Mouse (Mus musculus) embryonic facial prominence, embryonic 15.5 days (tissue): ENCODE data around the gene Pitpnc1. TPM values are rescaled to one million over a fixed set of nuclear protein-coding genes. Genes with fewer than 3 reads are reported as not detected.

Experiments used
- ATAC-seq: fragments of 200-750 bp; cut with Nextera tagmentation; 2 replicates; pipeline ENCODE4 v1.8.0; 2017; ENCODE audit warnings: low read depth, moderate TSS enrichment; ENCODE audit not compliant: insufficient number of reproducible peaks, low FRiP score, low TSS enrichment
- H3K27ac ChIP-seq: fragments of 300-500 bp; sonication (generic); replicated peaks from 2 replicates; pipeline ENCODE4 v1.5.1; 2015; ENCODE audit warnings: mild to moderate bottlenecking, inconsistent platforms
- H3K27me3 ChIP-seq: fragments of 300-500 bp; sonication (generic); 2 replicates; pipeline ENCODE4 v1.6.1; 2015; ENCODE audit warnings: inconsistent platforms
- H3K36me3 ChIP-seq: fragments of 300-500 bp; sonication (generic); 2 replicates; pipeline ENCODE4 v1.6.1; 2015; ENCODE audit warnings: mild to moderate bottlenecking, inconsistent platforms
- H3K4me1 ChIP-seq: fragments of 300-500 bp; sonication (generic); 2 replicates; pipeline ENCODE4 v1.6.1; 2015; ENCODE audit warnings: inconsistent platforms
- H3K4me2 ChIP-seq: fragments of 300-500 bp; sonication (generic); replicated peaks from 2 replicates; pipeline ENCODE4 v1.6.1; 2015; ENCODE audit warnings: mild to moderate bottlenecking, inconsistent platforms
- H3K4me3 ChIP-seq: fragments of 300-500 bp; sonication (generic); replicated peaks from 2 replicates; pipeline ENCODE4 v1.5.1; 2015; ENCODE audit warnings: mild to moderate bottlenecking, inconsistent platforms
- H3K9ac ChIP-seq: fragments of 300-500 bp; sonication (generic); 2 replicates; pipeline ENCODE4 v1.6.1; 2015; ENCODE audit warnings: inconsistent platforms
- H3K9me3 ChIP-seq: fragments of 300-500 bp; sonication (generic); replicated peaks from 2 replicates; pipeline ENCODE4 v1.6.1; 2016; ENCODE audit warnings: inconsistent platforms
- WGBS: fragments of 180-500 bp; shearing (Covaris S2); methylation state at CpG from one replicate; pipeline ENCODE4 v1.1.7; 2015; 5-methylcytosine and 5-hydroxymethylcytosine counted together
- polyA plus RNA-seq: library from polyadenylated mRNA; unstranded; fragments of >200 nt; fragmentation: Nextera tagmentation; extraction: Ambion mirVana; gene quantifications from 2 replicates; pipeline ENCODE4 v1.2.1, GENCODE M21; 2015

Pitpnc1 gene
- polyA plus RNA-seq, 1 experiment from 2014 or later, result 22.0 TPM

DNA sequence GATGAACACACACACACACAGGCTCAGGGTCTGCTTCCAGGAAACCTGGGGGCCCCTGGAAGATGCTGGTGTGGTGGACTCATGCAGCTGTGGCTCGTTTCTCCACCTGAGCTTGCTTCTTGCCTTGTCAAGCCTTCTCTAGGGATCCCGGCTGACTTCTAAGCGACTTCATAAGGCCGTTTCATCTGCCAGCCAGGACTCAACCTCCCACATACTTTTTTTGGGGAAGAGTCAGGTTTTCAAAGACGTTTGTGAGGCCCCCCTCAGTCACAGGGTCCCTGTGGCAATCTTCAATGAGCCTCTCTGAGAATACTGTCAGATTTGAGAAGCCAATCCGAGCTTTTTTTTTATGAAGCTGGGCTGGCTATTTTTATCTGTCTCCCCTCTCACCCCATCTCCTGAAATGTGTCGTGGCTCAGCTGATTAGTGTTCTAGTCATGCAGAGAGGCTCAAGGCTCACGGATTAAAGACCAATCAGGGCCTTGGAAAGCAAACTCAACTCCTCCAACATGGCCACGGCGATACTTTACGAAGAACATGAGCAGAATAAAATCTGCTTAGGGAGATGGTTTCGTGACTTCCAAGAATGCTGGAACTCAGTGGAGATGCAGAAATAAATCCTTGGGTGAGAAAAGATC lies 247.8 kb downstream of the Pitpnc1 start:
- Histone ChIP-seq H3K27me3 (no peaks in the 10 kb centered on the region), H3K27ac (peak overlapping the region; percentile 17; the same call in 1 of the 2 replicates), H3K4me2 (no peak overlapping the region), H3K36me3 (peaks cover 17% of the 10 kb centered on the region), H3K9me3 (no peaks in the 10 kb centered on the region), H3K4me1 (peaks cover 12% of the 10 kb centered on the region; the same call in 1 of the 2 replicates), H3K4me3 (no peak overlapping the region), H3K9ac (no peak overlapping the region)
- ATAC-seq, result no peak
- 49% methylated on average over 12 of the region's 12 CpGs for WGBS

- Histone ChIP-seq H3K4me2 (no peak overlapping the region), H3K36me3 (peaks cover 13% of the 10 kb centered on the region; the same call in 1 of the 2 replicates), H3K4me3 (no peak overlapping the region), H3K9me3 (no peaks in the 10 kb centered on the region), H3K4me1 (no peaks in the 10 kb centered on the region), H3K27ac (no peak overlapping the region), H3K27me3 (no peaks in the 10 kb centered on the region), H3K9ac (no peak overlapping the region)
- 86% methylated on average over 9 of the region's 9 CpGs for WGBS
- ATAC-seq, result no peak
Measured at GRCm38 (mm10) chr11:107215111-107215510, 255.4 kb downstream of the Pitpnc1 start.

DNA sequence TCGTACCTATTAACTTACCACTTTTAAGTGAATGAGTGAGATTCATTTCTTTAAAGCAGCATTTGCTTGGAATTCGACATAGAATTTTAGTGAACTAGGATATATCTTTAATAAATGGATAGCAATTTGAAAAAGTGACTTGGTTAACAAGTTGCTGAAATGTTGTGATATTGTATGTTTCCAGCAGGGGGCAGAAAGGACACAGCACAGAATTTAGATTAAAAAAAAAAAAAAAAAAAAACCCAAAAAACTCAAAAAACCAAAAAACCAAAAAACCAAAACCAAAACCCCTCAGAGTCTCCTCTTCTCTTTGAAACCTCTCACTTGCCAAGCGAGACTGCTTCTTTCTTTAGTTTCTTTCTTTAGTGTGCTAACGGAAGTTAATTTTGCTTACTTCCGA lies 256.8 kb downstream of the Pitpnc1 start:
- Histone ChIP-seq H3K4me2 (no peak overlapping the region), H3K9me3 (no peaks in the 10 kb centered on the region), H3K4me1 (no peaks in the 10 kb centered on the region), H3K4me3 (no peak overlapping the region), H3K9ac (no peak overlapping the region), H3K27me3 (no peaks in the 10 kb centered on the region), H3K36me3 (peaks cover 13% of the 10 kb centered on the region; the same call in 1 of the 2 replicates), H3K27ac (no peak overlapping the region)
- ATAC-seq, result no peak
- 69% methylated on average over 5 of the region's 5 CpGs for WGBS

GRCm38 (mm10) chr11:107209818-107210217 lies 260.7 kb downstream of the Pitpnc1 start:
- no peaks in the 10 kb centered on the region for H3K4me1 ChIP-seq
- H3K9me3 ChIP-seq, result no peaks in the 10 kb centered on the region
- WGBS, result 78% methylated on average over 13 of the region's 13 CpGs

DNA sequence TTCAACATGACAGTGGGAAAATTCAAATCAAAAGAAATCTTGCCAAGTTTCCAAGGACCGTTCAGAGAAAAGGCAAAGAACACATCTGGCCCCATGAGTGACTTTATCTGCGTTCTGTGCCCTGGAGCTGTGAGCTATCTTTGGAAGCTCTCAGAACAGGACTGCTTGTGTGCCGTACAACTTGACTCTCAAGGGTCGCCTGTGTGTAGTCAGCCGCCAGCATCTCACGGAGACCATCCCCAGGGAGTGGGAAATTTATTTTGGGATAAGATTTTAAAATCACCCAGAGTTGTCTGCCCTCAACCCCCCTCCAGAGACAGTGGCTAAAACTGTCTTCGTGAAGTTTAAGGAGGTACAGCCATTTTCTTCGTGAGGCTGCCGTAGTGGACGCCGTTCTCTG lies 268.7 kb downstream of the Pitpnc1 start:
- Histone ChIP-seq H3K36me3 (no peaks in the 10 kb centered on the region), H3K27ac (no peak overlapping the region), H3K9me3 (no peaks in the 10 kb centered on the region), H3K9ac (no peak overlapping the region), H3K4me2 (no peak overlapping the region), H3K4me3 (no peak overlapping the region), H3K27me3 (no peaks in the 10 kb centered on the region), H3K4me1 (no peaks in the 10 kb centered on the region)
- ATAC-seq, result no peak
- 62% methylated on average over 11 of the region's 11 CpGs for WGBS

More at GRCm38 (mm10) chr11:107209818-107210217, 260.7 kb downstream of the Pitpnc1 start:
- no peak overlapping the region for H3K9ac ChIP-seq
- H3K4me3 ChIP-seq, result no peak overlapping the region
- no peak overlapping the region for H3K4me2 ChIP-seq
- no peak for ATAC-seq
- 0 out of 2 replicates have a peak, but pooled peaks cover 3% of the 10 kb centered on the region for H3K36me3 ChIP-seq
- no peak overlapping the region for H3K27ac ChIP-seq
- H3K27me3 ChIP-seq, result no peaks in the 10 kb centered on the region

GRCm38 (mm10) chr11:107199281-107199680 lies 271.2 kb downstream of the Pitpnc1 start:
- no peak overlapping the region for H3K4me2 ChIP-seq
- no peak overlapping the region for H3K4me3 ChIP-seq
- whole genome bisulfite sequencing, result 76% methylated on average over 5 of the region's 5 CpGs
- no peak overlapping the region for H3K27ac ChIP-seq
- H3K4me1 ChIP-seq, result no peaks in the 10 kb centered on the region
- H3K9me3 ChIP-seq, result no peaks in the 10 kb centered on the region
- no peaks in the 10 kb centered on the region for H3K36me3 ChIP-seq
- H3K9ac ChIP-seq, result no peak overlapping the region
- no peak for ATAC-seq
- no peaks in the 10 kb centered on the region for H3K27me3 ChIP-seq

GRCm38 (mm10) chr11:107195334-107195733 lies 275.2 kb downstream of the Pitpnc1 start:
- Histone ChIP-seq H3K4me2 (no peak overlapping the region), H3K27me3 (no peaks in the 10 kb centered on the region), H3K27ac (no peak overlapping the region), H3K4me1 (no peaks in the 10 kb centered on the region), H3K36me3 (no peaks in the 10 kb centered on the region), H3K9ac (no peak overlapping the region), H3K9me3 (no peaks in the 10 kb centered on the region), H3K4me3 (no peak overlapping the region)
- 55% methylated on average over 2 of the region's 2 CpGs for WGBS
- no peak for ATAC-seq

- Histone ChIP-seq H3K4me3 (no peak overlapping the region), H3K4me2 (no peak overlapping the region), H3K36me3 (peaks cover 9% of the 10 kb centered on the region; the same call in 1 of the 2 replicates), H3K4me1 (peaks cover 7% of the 10 kb centered on the region), H3K27ac (no peak overlapping the region), H3K27me3 (no peaks in the 10 kb centered on the region), H3K9ac (no peak overlapping the region), H3K9me3 (no peaks in the 10 kb centered on the region)
- ATAC-seq, result no peak
- 66% methylated on average over 2 of the region's 2 CpGs for WGBS
Measured at GRCm38 (mm10) chr11:107190376-107190775, 280.1 kb downstream of the Pitpnc1 start.

- peak within 1 kb of the TSS; percentile 63 for H3K4me2 ChIP-seq
- under 1% methylated on average over 62 of the region's 62 CpGs for WGBS
- no peaks in the 10 kb centered on the region for H3K27me3 ChIP-seq
- ATAC-seq, result peak; percentile 94
- H3K27ac ChIP-seq, result peak within 1 kb of the TSS; percentile 61
- H3K9me3 ChIP-seq, result no peaks in the 10 kb centered on the region
- H3K4me1 ChIP-seq, result peaks cover 7% of the 10 kb centered on the region
- peak within 1 kb of the TSS; percentile 74 for H3K4me3 ChIP-seq
- H3K9ac ChIP-seq, result peak within 1 kb of the TSS; percentile 76
- peaks cover 25% of the 10 kb centered on the region for H3K36me3 ChIP-seq
Measured at GRCm38 (mm10) chr11:107188565-107189552, 281.6 kb downstream of the Pitpnc1 start, which contains the start of gene Nol11. Gene Nol11, minus strand, starts transcription at chr11:107189381.

DNA sequence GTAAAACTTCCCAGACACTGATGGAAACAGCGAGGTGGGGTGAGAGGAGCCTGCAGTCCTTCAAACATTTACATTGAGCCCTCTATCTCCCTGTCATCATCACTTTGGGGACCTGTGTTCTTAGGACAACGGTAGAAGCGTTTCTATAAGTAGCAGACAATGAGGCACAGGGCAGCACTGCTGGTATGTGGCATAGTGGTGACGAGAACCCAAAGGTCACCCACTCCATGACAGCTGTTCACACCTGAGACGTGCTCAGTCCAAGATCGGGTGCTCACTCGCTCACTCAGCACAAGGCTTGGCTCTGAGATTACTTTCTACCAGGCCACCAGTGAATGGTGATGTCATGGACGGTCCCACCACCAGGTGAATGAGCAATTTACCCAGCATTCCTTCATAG lies 286.7 kb downstream of the Pitpnc1 start:
- no peak for ATAC-seq

GRCm38 (mm10) chr11:107161215-107161614 lies 309.3 kb downstream of the Pitpnc1 start:
- 77% methylated on average over 4 of the region's 4 CpGs for WGBS
- Histone ChIP-seq H3K27ac (no peak overlapping the region), H3K36me3 (peaks cover 8% of the 10 kb centered on the region), H3K4me1 (no peaks in the 10 kb centered on the region), H3K4me2 (no peak overlapping the region), H3K27me3 (no peaks in the 10 kb centered on the region), H3K4me3 (no peak overlapping the region), H3K9me3 (no peaks in the 10 kb centered on the region), H3K9ac (no peak overlapping the region)
- ATAC-seq, result no peak

More for the DNA sequence above, 286.7 kb downstream of the Pitpnc1 start:
- Histone ChIP-seq H3K36me3 (peaks cover 70% of the 10 kb centered on the region), H3K9me3 (no peaks in the 10 kb centered on the region), H3K27ac (no peak overlapping the region), H3K4me1 (peaks cover 7% of the 10 kb centered on the region), H3K9ac (no peak overlapping the region), H3K4me2 (no peak overlapping the region), H3K4me3 (no peak overlapping the region), H3K27me3 (no peaks in the 10 kb centered on the region)
- WGBS, result 92% methylated on average over 8 of the region's 8 CpGs
